Mouse (Mus musculus) hindbrain, embryonic 11.5 days (tissue): ENCODE data around the gene Med16. TPM values are rescaled to one million over a fixed set of nuclear protein-coding genes. Genes with fewer than 3 reads are reported as not detected.

Source experiments
- ATAC-seq: fragments of 200-750 bp; cut with Nextera tagmentation; 2 replicates; pipeline ENCODE4 v1.8.0; 2017; ENCODE audit warnings: mild to moderate bottlenecking, moderate TSS enrichment, moderate library complexity; ENCODE audit not compliant: low FRiP score
- DNase-seq: peaks from one replicate; pipeline ENCODE4 v3.0.0-alpha.2; 2015; ENCODE audit warnings: low spot score
- H3K27ac ChIP-seq: fragments of 300-500 bp; sonication (generic); 2 replicates; pipeline ENCODE4 v1.5.1; 2014; ENCODE audit warnings: mild to moderate bottlenecking, low read depth, low read length
- H3K27me3 ChIP-seq: fragments of 300-500 bp; sonication (generic); 2 replicates; pipeline ENCODE4 v1.6.1; 2014; ENCODE audit warnings: mild to moderate bottlenecking, low read length, moderate library complexity, mixed read lengths; ENCODE audit not compliant: control insufficient read depth, insufficient read depth
- H3K36me3 ChIP-seq: fragments of 300-500 bp; sonication (generic); 2 replicates; pipeline ENCODE4 v1.6.1; 2014; ENCODE audit warnings: mild to moderate bottlenecking, low read length, moderate library complexity, mixed read lengths; ENCODE audit not compliant: control insufficient read depth, insufficient read depth
- H3K4me1 ChIP-seq: fragments of 300-500 bp; sonication (generic); replicated peaks from 2 replicates; pipeline ENCODE4 v1.6.1; 2014; ENCODE audit warnings: low read length, mixed read lengths; ENCODE audit not compliant: control insufficient read depth, insufficient read depth
- H3K4me2 ChIP-seq: fragments of 300-500 bp; sonication (generic); replicated peaks from 2 replicates; pipeline ENCODE4 v1.6.1; 2014; ENCODE audit warnings: mild to moderate bottlenecking, low read depth, low read length
- H3K4me3 ChIP-seq: fragments of 300-500 bp; sonication (generic); 2 replicates; pipeline ENCODE4 v1.5.1; 2014; ENCODE audit warnings: low read depth, low read length
- H3K9ac ChIP-seq: fragments of 300-500 bp; sonication (generic); 2 replicates; pipeline ENCODE4 v1.6.1; 2014; ENCODE audit warnings: low read depth, low read length
- H3K9me3 ChIP-seq: fragments of 300-500 bp; sonication (generic); 2 replicates; pipeline ENCODE4 v1.6.1; 2016; ENCODE audit warnings: low read length; ENCODE audit not compliant: control insufficient read depth
- WGBS: fragments of 180-500 bp; shearing (Covaris S2); extraction: QIAGEN DNeasy Blood & Tissue Kit; methylation state at CpG from one replicate; pipeline ENCODE4 v1.1.7; 2014; 5-methylcytosine and 5-hydroxymethylcytosine counted together
- polyA plus RNA-seq: library from polyadenylated mRNA; unstranded; fragments of >200 nt; fragmentation: Nextera tagmentation; extraction: Ambion mirVana; gene quantifications from 2 replicates; pipeline ENCODE4 v1.2.1, GENCODE M21; 2014

Gene Med16
- polyA plus RNA-seq, 1 experiment from 2014 or later, result 33.7 TPM

DNA sequence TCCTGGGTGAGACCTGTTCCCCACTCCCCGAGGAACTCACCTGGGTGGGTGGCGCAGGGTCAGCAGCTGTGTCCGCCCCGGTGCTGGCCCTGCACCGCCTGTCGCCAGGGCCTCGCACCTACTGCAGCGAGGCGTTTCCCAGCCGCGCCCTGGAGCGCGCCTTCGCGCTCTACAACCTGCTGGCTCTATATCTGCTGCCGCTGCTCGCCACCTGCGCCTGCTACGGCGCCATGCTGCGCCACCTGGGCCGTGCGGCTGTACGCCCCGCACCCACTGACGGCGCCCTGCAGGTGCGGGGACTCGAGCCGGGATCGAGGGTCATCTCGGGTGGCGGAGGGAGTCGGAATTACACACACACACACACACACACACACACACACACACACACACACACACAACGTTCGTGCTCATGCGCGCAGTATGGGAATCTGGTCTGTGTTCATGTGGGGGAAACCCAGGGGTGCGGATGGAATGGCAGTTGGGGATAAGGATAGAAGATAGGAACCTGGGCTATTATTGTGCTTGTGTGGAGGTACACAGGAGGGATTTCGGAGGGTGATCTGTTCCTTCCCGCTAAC is 12.3 kb upstream of the Med16 start, which contains the start of gene R3hdm4:
Gene R3hdm4, minus strand, starts transcription at position 251 of the 578 bp plus-strand sequence.
- peak within 1 kb of the TSS; percentile 29 for H3K4me2 ChIP-seq
- peaks cover 69% of the 10 kb centered on the region for H3K27me3 ChIP-seq
- H3K9me3 ChIP-seq, result no peaks in the 10 kb centered on the region
- no peak for ATAC-seq
- peak within 1 kb of the TSS; percentile 20 for H3K4me3 ChIP-seq
- 4% methylated on average over 40 of the region's 41 CpGs for WGBS
- H3K36me3 ChIP-seq, result no peaks in the 10 kb centered on the region
- no peak within 1 kb of the TSS for H3K9ac ChIP-seq
- no peak for DNase-seq
- H3K27ac ChIP-seq, result no peak within 1 kb of the TSS
- H3K4me1 ChIP-seq, result peaks cover 21% of the 10 kb centered on the region

DNA sequence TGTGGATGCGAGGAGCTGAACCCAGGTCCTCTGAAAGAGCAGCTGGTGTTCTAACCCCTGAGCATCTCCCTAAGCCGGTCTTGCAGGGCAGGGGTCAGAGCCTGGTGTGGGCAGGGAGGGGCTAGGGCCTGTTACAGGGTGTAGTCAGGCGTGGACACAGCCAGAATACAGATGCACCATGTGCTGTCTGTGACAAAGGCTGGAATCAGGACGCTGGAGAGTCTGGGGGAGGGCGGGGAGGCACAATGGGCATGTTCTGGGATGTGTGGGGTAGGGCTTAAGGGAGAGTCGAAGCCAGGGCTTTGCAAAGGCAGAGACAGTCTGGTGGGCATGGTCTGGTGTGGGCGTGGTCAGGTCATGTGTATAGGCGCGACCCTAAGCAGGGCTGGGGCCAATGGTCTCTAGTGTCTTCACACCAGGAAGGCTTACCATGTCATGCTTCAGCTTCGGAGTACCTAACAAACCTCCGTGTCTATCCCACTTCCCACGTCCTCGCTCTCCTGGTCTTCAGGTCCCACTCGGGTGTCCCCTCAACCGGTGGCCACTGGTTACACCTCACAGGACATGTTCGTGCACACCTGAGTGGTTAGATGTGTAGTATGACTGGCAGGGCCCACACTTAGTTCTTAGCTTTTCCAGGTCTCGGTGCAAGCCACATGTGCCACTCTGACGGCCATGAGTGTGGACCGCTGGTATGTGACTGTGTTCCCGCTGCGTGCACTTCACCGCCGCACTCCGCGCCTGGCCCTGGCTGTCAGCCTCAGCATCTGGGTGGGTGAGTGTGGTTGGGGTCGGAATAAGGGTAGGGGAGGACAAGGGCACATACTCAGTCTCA is 11.6 kb upstream of the Med16 start:
- H3K27me3 ChIP-seq, result peaks cover 67% of the 10 kb centered on the region
- peaks cover 22% of the 10 kb centered on the region for H3K4me1 ChIP-seq
- H3K4me3 ChIP-seq, result no peak overlapping the region
- 16% methylated on average over 26 of the region's 26 CpGs for WGBS
- 0 out of 2 replicates have a peak overlapping the region, but pooled peaks have one; percentile 29 for H3K4me2 ChIP-seq
- peak; percentile 33 for DNase-seq
- no peaks in the 10 kb centered on the region for H3K36me3 ChIP-seq
- no peak overlapping the region for H3K9ac ChIP-seq
- H3K9me3 ChIP-seq, result no peaks in the 10 kb centered on the region
- peak; percentile 16; the same call in 1 of the 2 replicates for ATAC-seq
- H3K27ac ChIP-seq, result no peak overlapping the region

DNA sequence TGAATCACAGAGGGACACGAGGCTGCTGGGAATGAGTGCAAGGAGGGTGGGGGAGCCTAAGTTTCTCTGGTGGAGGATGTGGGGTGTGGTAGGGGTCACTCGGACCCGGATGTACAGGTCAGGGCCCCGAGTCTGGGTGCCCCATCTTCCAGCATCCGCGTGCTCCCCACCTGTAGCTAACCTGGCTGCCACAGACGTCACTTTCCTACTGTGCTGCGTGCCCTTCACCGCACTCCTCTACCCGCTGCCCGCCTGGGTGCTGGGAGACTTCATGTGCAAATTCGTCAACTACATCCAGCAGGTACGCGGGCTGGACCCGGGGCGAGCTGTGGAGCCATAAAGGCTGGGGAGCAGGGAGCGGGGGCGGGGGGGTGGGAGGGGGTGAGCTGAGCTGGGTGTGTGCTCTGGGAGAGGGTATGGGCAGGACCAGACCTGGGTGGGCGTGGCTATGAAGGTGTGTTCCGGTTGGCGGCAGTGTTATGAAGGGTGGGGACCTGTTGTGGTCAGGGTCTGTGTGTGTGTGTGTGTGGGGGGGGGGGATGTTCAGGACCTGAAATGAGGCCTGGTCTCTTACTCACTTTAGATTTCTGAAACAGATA is 10.6 kb upstream of the Med16 start:
- H3K36me3 ChIP-seq, result no peaks in the 10 kb centered on the region
- H3K4me1 ChIP-seq, result peaks cover 26% of the 10 kb centered on the region
- H3K27ac ChIP-seq, result no peak overlapping the region
- no peak for ATAC-seq
- no peaks in the 10 kb centered on the region for H3K9me3 ChIP-seq
- WGBS, result 5% methylated on average over 21 of the region's 21 CpGs
- H3K4me3 ChIP-seq, result no peak overlapping the region
- H3K4me2 ChIP-seq, result no peak overlapping the region
- DNase-seq, result no peak
- peaks cover 67% of the 10 kb centered on the region for H3K27me3 ChIP-seq
- H3K9ac ChIP-seq, result no peak overlapping the region

DNA sequence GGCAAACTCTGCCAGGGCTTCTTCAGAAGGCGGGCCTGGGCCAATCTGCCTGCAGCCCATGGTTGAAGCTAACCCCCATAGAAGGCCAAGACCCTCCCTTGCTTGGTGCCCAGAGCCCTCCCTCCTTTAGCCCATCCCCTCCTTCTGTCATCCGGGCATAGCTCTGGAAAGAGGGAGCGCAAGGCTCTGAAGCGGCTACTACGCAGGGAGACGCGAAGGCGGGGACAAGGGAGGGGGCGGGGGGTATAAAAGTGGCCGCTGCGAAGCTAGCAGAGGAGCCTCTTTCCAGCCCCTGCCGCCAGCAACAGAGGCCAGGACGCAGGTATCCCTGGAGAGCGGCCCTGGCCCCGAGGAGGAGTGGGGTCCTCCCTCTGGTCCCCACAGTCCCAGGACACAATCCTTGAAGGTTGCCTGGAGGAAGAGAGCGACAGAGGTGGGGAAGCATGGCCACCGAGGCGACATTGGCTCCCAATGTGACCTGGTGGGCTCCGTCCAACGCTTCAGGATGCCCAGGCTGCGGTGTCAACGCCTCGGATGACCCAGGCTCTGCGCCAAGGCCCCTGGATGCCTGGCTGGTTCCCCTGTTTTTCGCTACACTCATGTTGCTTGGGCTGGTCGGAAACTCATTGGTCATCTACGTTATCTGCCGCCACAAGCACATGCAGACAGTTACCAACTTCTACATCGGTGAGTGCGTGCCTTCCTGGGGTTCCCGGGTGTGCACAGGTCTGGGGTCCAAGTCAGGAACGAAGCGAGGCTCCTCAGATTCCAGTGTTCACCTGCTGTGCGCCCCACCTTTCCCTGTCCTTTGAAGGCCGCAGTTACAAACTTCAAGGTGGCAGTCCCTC is 9.7 kb upstream of the Med16 start:
- H3K4me2 ChIP-seq, result 0 out of 2 replicates have a peak overlapping the region, but pooled peaks have one; percentile 7
- no peak overlapping the region for H3K9ac ChIP-seq
- no peak for ATAC-seq
- no peaks in the 10 kb centered on the region for H3K9me3 ChIP-seq
- H3K27ac ChIP-seq, result no peak overlapping the region
- peak; percentile 31 for DNase-seq
- H3K4me1 ChIP-seq, result peaks cover 26% of the 10 kb centered on the region
- H3K4me3 ChIP-seq, result 0 out of 2 replicates have a peak overlapping the region, but pooled peaks have one; percentile 6
- H3K36me3 ChIP-seq, result no peaks in the 10 kb centered on the region
- WGBS, result 4% methylated on average over 35 of the region's 35 CpGs
- peaks cover 61% of the 10 kb centered on the region for H3K27me3 ChIP-seq

DNA sequence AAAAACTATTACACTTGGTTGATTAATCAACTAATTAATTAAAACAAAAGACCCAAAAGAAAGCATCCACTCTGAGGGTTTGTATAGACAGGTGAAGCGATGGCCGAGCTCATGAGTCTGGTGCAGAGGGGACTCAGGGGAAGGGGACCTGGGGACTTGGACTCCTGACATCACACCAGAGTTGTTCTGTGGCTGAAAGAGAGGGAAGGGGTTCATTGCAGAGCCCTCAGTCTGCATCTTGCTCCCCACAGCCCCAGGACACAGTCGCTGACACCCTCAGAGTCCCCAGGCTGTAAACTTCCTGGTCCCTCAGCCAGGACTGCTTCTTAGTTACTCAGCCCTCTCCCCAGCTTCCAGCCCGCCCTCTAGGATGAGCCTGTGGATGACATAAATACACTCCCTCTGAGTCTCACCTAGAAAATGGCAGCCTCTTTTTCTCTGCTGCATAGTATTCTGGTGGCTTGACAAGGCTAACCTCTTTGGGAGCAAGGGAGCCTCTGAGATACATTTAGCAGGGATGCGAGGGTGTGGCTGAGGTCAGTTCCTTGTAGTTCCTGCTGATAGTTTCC is 8.9 kb upstream of the Med16 start:
- 61% methylated on average over 5 of the region's 5 CpGs for WGBS
- Histone ChIP-seq H3K27ac (no peak overlapping the region), H3K9me3 (no peaks in the 10 kb centered on the region), H3K4me3 (peak overlapping the region; percentile 82; the same call in 1 of the 2 replicates), H3K4me2 (peak overlapping the region; percentile 92; the same call in 1 of the 2 replicates), H3K4me1 (peaks cover 26% of the 10 kb centered on the region), H3K9ac (no peak overlapping the region; the same call in 1 of the 2 replicates), H3K36me3 (no peaks in the 10 kb centered on the region), H3K27me3 (peaks cover 53% of the 10 kb centered on the region)
- DNase-seq (no peak), ATAC-seq (no peak)

DNA sequence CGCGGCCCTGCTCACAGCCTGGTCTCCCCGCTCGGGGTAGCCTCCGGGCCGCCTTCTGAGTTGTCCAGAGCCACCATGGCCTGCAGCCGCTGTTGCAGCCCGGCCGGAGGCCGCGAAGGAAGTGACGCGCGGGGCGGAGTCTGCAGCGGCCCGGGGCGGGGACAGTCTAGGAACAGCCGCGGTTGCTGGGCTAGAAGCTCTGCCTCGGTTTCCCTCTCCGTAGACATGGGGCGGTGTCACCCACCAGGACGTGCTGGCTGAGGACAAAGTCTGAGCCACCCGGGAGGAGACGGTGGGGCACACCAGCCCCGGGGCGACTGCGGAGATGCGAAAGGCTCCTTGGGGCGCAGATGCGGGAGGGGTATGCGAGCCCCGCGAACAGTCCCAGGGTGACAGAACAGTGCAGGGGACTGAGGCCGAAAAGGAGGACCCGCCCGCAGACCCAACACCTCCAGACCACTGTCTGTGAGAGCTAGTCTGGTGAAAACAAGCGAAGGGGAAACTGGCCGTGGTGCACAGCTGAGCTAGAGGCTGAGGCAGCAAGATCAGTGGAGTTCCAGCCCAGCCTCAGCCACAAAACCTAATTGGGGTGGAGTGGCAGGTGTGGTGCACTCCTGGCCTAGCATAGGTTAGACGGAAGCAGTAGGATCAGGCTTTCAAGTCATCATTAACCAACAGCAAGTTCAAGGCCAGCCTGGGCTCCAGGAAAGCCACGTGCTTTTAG is 8.2 kb upstream of the Med16 start, which contains the start of gene Kiss1r:
Gene Kiss1r, plus strand, starts transcription at position 164 of the 724 bp plus-strand sequence.
- Histone ChIP-seq H3K4me1 (peaks cover 26% of the 10 kb centered on the region), H3K4me3 (peak within 1 kb of the TSS; percentile 82), H3K4me2 (peak within 1 kb of the TSS; percentile 92), H3K9me3 (no peaks in the 10 kb centered on the region), H3K27me3 (peaks cover 46% of the 10 kb centered on the region), H3K36me3 (no peaks in the 10 kb centered on the region), H3K27ac (peak within 1 kb of the TSS; percentile 39; the same call in 1 of the 2 replicates), H3K9ac (peak within 1 kb of the TSS; percentile 91)
- ATAC-seq (peak; percentile 83), DNase-seq (peak; percentile 89)
- WGBS, result 2% methylated on average over 41 of the region's 42 CpGs

DNA sequence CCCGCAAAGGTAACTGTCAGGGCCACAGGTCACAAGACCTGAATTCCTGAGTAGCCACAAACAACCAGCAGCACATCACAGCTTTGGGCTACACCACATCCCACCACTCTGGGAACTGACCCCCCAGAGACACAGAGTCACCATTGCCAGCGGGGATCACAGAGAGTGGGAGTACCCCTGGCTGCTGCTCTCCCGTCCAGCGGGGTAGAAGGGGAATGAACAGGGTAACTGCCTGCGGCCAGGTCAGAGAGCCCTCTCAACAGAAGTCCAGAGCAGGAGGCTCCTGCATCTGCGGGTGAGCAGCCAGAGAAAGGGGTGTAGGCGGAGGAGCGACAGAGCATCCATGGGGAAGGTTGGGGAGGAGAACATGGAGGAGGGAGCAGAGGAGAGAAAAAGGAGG is 7.4 kb upstream of the Med16 start:
- WGBS, result 5% methylated on average over 8 of the region's 8 CpGs
- peaks cover 20% of the 10 kb centered on the region for H3K4me1 ChIP-seq

More for the DNA sequence above, 7.4 kb upstream of the Med16 start:
- no peak for DNase-seq
- Histone ChIP-seq H3K9ac (peak overlapping the region; percentile 91), H3K4me2 (peak overlapping the region; percentile 92), H3K27ac (no peak overlapping the region), H3K9me3 (no peaks in the 10 kb centered on the region), H3K36me3 (no peaks in the 10 kb centered on the region), H3K4me3 (peak overlapping the region; percentile 82), H3K27me3 (peaks cover 38% of the 10 kb centered on the region)
- no peak; the same call in 1 of the 2 replicates for ATAC-seq
